Mouse (Mus musculus) CH12.LX (cell line): Measurements from ENCODE around the gene Xpc. TPM values are rescaled to one million over a fixed set of nuclear protein-coding genes. Genes with fewer than 3 reads are reported as not detected.

Experiments used
- DNase-seq: peaks from one replicate; pipeline ENCODE4 v3.0.0-alpha.2; 2013; ENCODE audit errors: extremely low read depth
- H3K27ac ChIP-seq: 2 replicates; pipeline ENCODE4 v1.5.1; 2012; ENCODE audit warnings: low read depth, mild to moderate bottlenecking, control low read depth, moderate library complexity; ENCODE audit not compliant: insufficient read depth
- H3K27me3 ChIP-seq: replicated peaks from 2 replicates; pipeline ENCODE3; 2012; ENCODE audit warnings: inconsistent platforms
- H3K36me3 ChIP-seq, 2 experiments: replicated peaks in 1 of 2; 2 replicates each; pipeline versions ENCODE3 to v1.6.1; 2012; ENCODE audit warnings: inconsistent platforms in 1 of 2, low read length in 1 of 2, mild to moderate bottlenecking in 1 of 2, mixed read lengths in 1 of 2, moderate library complexity in 1 of 2; ENCODE audit not compliant: control insufficient read depth in 1 of 2, insufficient read depth in 1 of 2
- H3K4me1 ChIP-seq, 2 experiments: 2 replicates each; pipeline ENCODE4 v1.6.1; 2012; ENCODE audit warnings: inconsistent platforms in 1 of 2, moderate library complexity in 1 of 2; ENCODE audit not compliant: insufficient read depth in 2 of 2, control insufficient read depth in 1 of 2
- H3K4me2 ChIP-seq: 2 replicates; pipeline ENCODE4 v1.6.1; 2012; ENCODE audit warnings: low read depth, mild to moderate bottlenecking, control low read depth; ENCODE audit not compliant: poor library complexity, insufficient read depth, severe bottlenecking
- H3K4me3 ChIP-seq, 3 experiments: fragments of 150-350 bp in 1 of 3; sonication (generic) in 1 of 3; replicated peaks in 1 of 3; 2 replicates each; pipeline versions ENCODE3 to v1.5.1; 2011 to 2012; ENCODE audit warnings: low read depth in 2 of 3, low read length in 2 of 3, mild to moderate bottlenecking in 2 of 3, moderate library complexity in 2 of 3, control low read depth in 1 of 3, improper control_type of control experiment in 1 of 3, inconsistent platforms in 1 of 3, mixed read lengths in 1 of 3; ENCODE audit not compliant: poor library complexity in 1 of 3
- H3K79me2 ChIP-seq: replicated peaks from 2 replicates; pipeline ENCODE4 v1.6.1; 2012; ENCODE audit warnings: mild to moderate bottlenecking, moderate library complexity; ENCODE audit not compliant: control insufficient read depth, poor library complexity, insufficient read depth, severe bottlenecking; ENCODE audit errors: extremely low read depth
- H3K9ac ChIP-seq: 2 replicates; pipeline ENCODE4 v1.6.1; 2012; ENCODE audit warnings: low read depth, mild to moderate bottlenecking, control low read depth, moderate library complexity; ENCODE audit not compliant: insufficient read depth
- H3K9me3 ChIP-seq: replicated peaks from 2 replicates; pipeline ENCODE3; 2012; ENCODE audit warnings: low read length, inconsistent platforms, mixed read lengths
- BHLHE40 ChIP-seq: IDR thresholded peaks from 2 replicates; pipeline ENCODE4 v1.6.1; 2011; ENCODE audit warnings: mild to moderate bottlenecking, low read depth, low read length, improper control_type of control experiment
- CHD1 ChIP-seq: IDR thresholded peaks from 2 replicates; pipeline ENCODE4 v1.6.1; 2012; ENCODE audit warnings: low read depth, low read length, improper control_type of control experiment, inconsistent platforms
- CTCF ChIP-seq, 2 experiments: IDR thresholded peaks in 1 of 2; conservative IDR thresholded peaks in 1 of 2; 2 replicates each; pipeline ENCODE4 v1.5.1; 2011 to 2012; ENCODE audit warnings: low read depth in 2 of 2, low read length in 2 of 2, improper control_type of control experiment in 1 of 2, inconsistent platforms in 1 of 2, mild to moderate bottlenecking in 1 of 2, moderate library complexity in 1 of 2
- ELF1 ChIP-seq: IDR thresholded peaks from 2 replicates; pipeline ENCODE4 v1.6.1; 2014; ENCODE audit warnings: low read depth, mild to moderate bottlenecking, inconsistent platforms, low read length, improper control_type of control experiment
- ETS1 ChIP-seq: conservative IDR thresholded peaks from 2 replicates; pipeline ENCODE4 v1.6.1; 2012; ENCODE audit warnings: low read depth, mild to moderate bottlenecking, inconsistent platforms, low read length, improper control_type of control experiment, moderate library complexity
- KAT2A ChIP-seq: IDR thresholded peaks from 2 replicates; pipeline ENCODE4 v1.6.1; 2012; ENCODE audit warnings: low read length, improper control_type of control experiment, inconsistent platforms; ENCODE audit not compliant: insufficient replicate concordance
- MAFK ChIP-seq: IDR thresholded peaks from 2 replicates; pipeline ENCODE4 v1.6.1; 2011; ENCODE audit warnings: low read length, improper control_type of control experiment; ENCODE audit not compliant: insufficient replicate concordance
- MAZ ChIP-seq: IDR thresholded peaks from 2 replicates; pipeline ENCODE4 v1.6.1; 2012; ENCODE audit warnings: low read depth, mild to moderate bottlenecking, inconsistent platforms, low read length, improper control_type of control experiment, moderate library complexity
- MYC ChIP-seq: IDR thresholded peaks from 2 replicates; pipeline ENCODE4 v1.6.1; 2011; ENCODE audit warnings: low read depth, mild to moderate bottlenecking, improper control_type of control experiment, low read length
- PAX5 ChIP-seq: IDR thresholded peaks from 2 replicates; pipeline ENCODE4 v1.6.1; 2012; ENCODE audit warnings: low read length, inconsistent platforms, mixed read lengths
- POLR2A ChIP-seq: IDR thresholded peaks from 2 replicates; pipeline ENCODE4 v1.6.1; 2011; ENCODE audit warnings: low read depth, mild to moderate bottlenecking, improper control_type of control experiment, low read length
- RAD21 ChIP-seq: IDR thresholded peaks from 2 replicates; pipeline ENCODE4 v1.6.1; 2011; ENCODE audit warnings: low read depth, mild to moderate bottlenecking, low read length, improper control_type of control experiment, moderate library complexity
- SMC3 ChIP-seq: IDR thresholded peaks from 2 replicates; pipeline ENCODE4 v1.6.1; 2011; ENCODE audit warnings: low read depth, low read length, improper control_type of control experiment
- TBP ChIP-seq: conservative IDR thresholded peaks from 2 replicates; pipeline ENCODE4 v1.6.1; 2011; ENCODE audit warnings: low read depth, low read length, improper control_type of control experiment
- TCF12 ChIP-seq: IDR thresholded peaks from 2 replicates; pipeline ENCODE4 v1.6.1; 2014; ENCODE audit warnings: low read depth, mild to moderate bottlenecking, inconsistent platforms, low read length, improper control_type of control experiment
- USF1 ChIP-seq: IDR thresholded peaks from 2 replicates; pipeline ENCODE4 v1.6.1; 2014; ENCODE audit warnings: low read depth, mild to moderate bottlenecking, inconsistent platforms, low read length, improper control_type of control experiment
- USF2 ChIP-seq: conservative IDR thresholded peaks from 2 replicates; pipeline ENCODE4 v1.6.1; 2011; ENCODE audit warnings: low read depth, low read length, improper control_type of control experiment
- ZC3H11A ChIP-seq: IDR thresholded peaks from 2 replicates; pipeline ENCODE4 v1.6.1; 2012; ENCODE audit warnings: low read depth, mild to moderate bottlenecking, inconsistent platforms, low read length, improper control_type of control experiment
- ZKSCAN1 ChIP-seq: IDR thresholded peaks from 2 replicates; pipeline ENCODE4 v1.6.1; 2012; ENCODE audit warnings: low read depth, inconsistent platforms, low read length, improper control_type of control experiment, borderline replicate concordance
- ZMIZ1 ChIP-seq: IDR thresholded peaks from 2 replicates; pipeline ENCODE4 v1.6.1; 2012; ENCODE audit warnings: low read depth, mild to moderate bottlenecking, inconsistent platforms, low read length, improper control_type of control experiment
- dilution Hi-C: fragments of 300-500 bp; cut with MboI; formaldehyde crosslinking; loops from 2 replicates; pipeline ENCODE4 v1.14.3; 2020; ENCODE audit warnings: low sequenced_read_pairs; ENCODE audit not compliant: extremely low pct_unique_long_range_greater_than_20kb, extremely low pct_ligation_motif_present
- in situ Hi-C: fragments of 300-500 bp; cut with MboI; formaldehyde crosslinking; loops from 3 replicates; pipeline ENCODE4 v1.14.3; 2019; ENCODE audit warnings: low sequenced_read_pairs, low pct_ligation_motif_present, low pct_unique_long_range_greater_than_20kb, mixed read lengths
- polyA plus RNA-seq: library from polyadenylated mRNA; unstranded; fragments of >175 nt; gene quantifications from 2 replicates; pipeline ENCODE4 v1.2.1, GENCODE M21; 2012; ENCODE audit warnings: low read depth; ENCODE audit not compliant: insufficient read length
- total RNA-seq, 2 experiments: library from RNA; depleted of rRNA; stranded (reverse); fragments of 300-350 nt in 1 of 2; fragments of >200 nt in 1 of 2; gene quantifications; 2 replicates each; pipeline ENCODE4 v1.2.3; 2012 to 2014

Xpc gene
- total and polyA plus RNA-seq, 3 experiments: 7.8 to 11.7 (median 8.2) TPM

- in situ Hi-C loops: loop anchor here (25.0 kb wide), 1 partner anchor 535 kb away; no protein-coding TSS in a partner anchor
- peaks cover 16 to 53% of the 10 kb centered on the region in 2 experiments for H3K36me3 ChIP-seq
Measured at GRCm38 (mm10) chr6:91527227-91527860, 11.7 kb upstream of the Xpc start.

DNA sequence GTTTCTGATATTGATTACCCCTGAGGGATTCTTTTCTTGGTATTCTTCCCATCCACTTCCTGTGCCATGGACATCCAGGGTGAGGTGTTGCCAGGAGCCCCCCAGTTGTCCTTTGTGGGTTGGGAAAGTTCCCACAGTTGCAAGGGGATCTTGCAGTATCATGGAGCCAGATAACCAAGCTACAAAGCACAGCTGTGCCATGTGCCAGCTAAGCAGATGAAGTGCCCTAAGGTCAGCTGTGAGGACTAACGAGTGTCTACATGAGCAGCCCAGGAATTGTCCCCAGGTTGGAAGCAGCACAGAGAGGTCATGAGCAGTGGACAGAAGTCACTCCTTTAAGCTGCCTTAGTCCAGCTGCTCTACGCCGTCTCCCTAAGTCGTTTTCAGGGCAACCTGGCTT is 9.9 kb upstream of the Xpc start:
- no peak for DNase-seq
- H3K9me3 ChIP-seq: no peaks in the 10 kb centered on the region
- no peaks in the 10 kb centered on the region for H3K79me2 ChIP-seq
- in situ Hi-C loops (loop anchor here (25.0 kb wide), 1 partner anchor 537 kb away; no protein-coding TSS in a partner anchor), dilution Hi-C loops (no loop called here)
- no peak overlapping the region for H3K27ac ChIP-seq
- H3K4me3 ChIP-seq: no peak overlapping the region
- TF ChIP-seq CHD1: no peak
- TF ChIP-seq TCF12: no peak
- H3K4me2 ChIP-seq: no peak overlapping the region
- peaks cover 31 to 70% of the 10 kb centered on the region in 2 experiments for H3K36me3 ChIP-seq
- H3K4me1 ChIP-seq: no peaks in the 10 kb centered on the region
- H3K27me3 ChIP-seq: no peaks in the 10 kb centered on the region
- H3K9ac ChIP-seq: no peak overlapping the region

More at GRCm38 (mm10) chr6:91527227-91527860, 11.7 kb upstream of the Xpc start:
- TF ChIP-seq MAZ (no peak), CHD1 (no peak), CTCF (conservative IDR thresholded peaks at IDR 0.05 in 1 of 2, IDR thresholded peaks at IDR 0.05 in 1 of 2; ENCODE audit: low read depth in 2 of 2, low read length in 2 of 2) (peak; percentile 33 to 75; a peak in 3 of 4 replicates), SMC3 (peak; percentile 54), TCF12 (no peak), RAD21 (peak; percentile 74)
- TF ChIP-seq, all 38 proteins: peak for 3
- Histone ChIP-seq H3K4me2 (no peak overlapping the region; the same call in 1 of the 2 replicates), H3K79me2 (no peaks in the 10 kb centered on the region), H3K4me3 (no peak overlapping the region), H3K4me1 (no peaks in the 10 kb centered on the region), H3K9ac (no peak overlapping the region), H3K9me3 (no peaks in the 10 kb centered on the region), H3K27me3 (no peaks in the 10 kb centered on the region), H3K27ac (no peak overlapping the region)
- DNase-seq: peak; percentile 45
- dilution Hi-C loops: no loop called here

DNA sequence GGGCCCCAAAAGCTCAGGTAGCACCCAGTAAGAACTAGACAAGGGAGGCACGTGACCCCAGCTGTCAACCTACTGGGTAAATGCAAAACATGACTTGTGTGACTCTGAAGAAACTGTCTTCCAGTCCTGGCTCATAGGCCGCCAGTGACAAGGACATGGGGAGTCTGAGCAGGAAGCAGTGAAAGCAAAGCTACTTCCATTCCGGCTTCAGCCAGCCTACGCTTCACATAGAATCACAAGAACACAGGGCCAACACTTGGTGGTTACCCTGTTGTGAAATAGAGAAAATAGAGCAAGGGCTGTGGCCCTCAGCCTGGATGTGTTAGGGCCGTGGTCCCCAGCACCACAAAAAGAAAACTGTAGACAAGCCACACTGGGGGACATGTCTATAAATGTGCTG is 7.1 kb upstream of the Xpc start:
- peaks cover 51 to 85% of the 10 kb centered on the region in 2 experiments for H3K36me3 ChIP-seq
- dilution Hi-C loops: no loop called here

More for the DNA sequence above, 7.1 kb upstream of the Xpc start:
- no peak overlapping the region for H3K9ac ChIP-seq
- H3K9me3 ChIP-seq: no peaks in the 10 kb centered on the region
- in situ Hi-C loops: no loop called here
- H3K27me3 ChIP-seq: no peaks in the 10 kb centered on the region
- no peak for DNase-seq
- H3K4me2 ChIP-seq: no peak overlapping the region
- H3K27ac ChIP-seq: no peak overlapping the region
- H3K4me3 ChIP-seq: no peak overlapping the region
- TF ChIP-seq TCF12 (no peak), TBP (no peak), ETS1 (no peak), PAX5 (no peak), USF2 (no peak), POLR2A (no peak), CTCF (conservative IDR thresholded peaks at IDR 0.05 in 1 of 2, IDR thresholded peaks at IDR 0.05 in 1 of 2; ENCODE audit: low read depth in 2 of 2, low read length in 2 of 2) (no peak), ZMIZ1 (no peak), ELF1 (no peak), MAFK (no peak), MYC (no peak), BHLHE40 (no peak), USF1 (no peak), ZC3H11A (no peak), RAD21 (no peak), CHD1 (no peak), KAT2A (no peak), ZKSCAN1 (no peak)
- TF ChIP-seq, all 38 proteins: peak for 0
- Histone ChIP-seq H3K4me1 (peaks cover 0 to 9% of the 10 kb centered on the region in 2 experiments; a peak in 2 of 4 replicates), H3K79me2 (no peaks in the 10 kb centered on the region)
